Mouse (Mus musculus) limb, embryonic 11.5 days (tissue): ENCODE measurements around the gene Gng3. TPM values are rescaled to one million over a fixed set of nuclear protein-coding genes. Genes with fewer than 3 reads are reported as not detected.

ENCODE experiments used
- ATAC-seq: fragments of 200-750 bp; cut with Nextera tagmentation; 2 replicates; pipeline ENCODE4 v1.8.0; 2017; ENCODE audit warnings: low read depth; ENCODE audit not compliant: insufficient number of reproducible peaks, low FRiP score, low TSS enrichment
- DNase-seq: peaks from one replicate; pipeline ENCODE4 v3.0.0-alpha.2; 2015; ENCODE audit warnings: low spot score
- H3K27ac ChIP-seq: fragments of 300-500 bp; sonication (generic); replicated peaks from 2 replicates; pipeline ENCODE4 v1.5.1; 2014; ENCODE audit warnings: low read depth, mild to moderate bottlenecking, low read length
- H3K27me3 ChIP-seq: fragments of 300-500 bp; sonication (generic); 2 replicates; pipeline ENCODE4 v1.6.1; 2014; ENCODE audit warnings: mild to moderate bottlenecking, low read length, mixed read lengths; ENCODE audit not compliant: control insufficient read depth, insufficient read depth
- H3K36me3 ChIP-seq: fragments of 300-500 bp; sonication (generic); 2 replicates; pipeline ENCODE4 v1.6.1; 2014; ENCODE audit warnings: mild to moderate bottlenecking, low read length, moderate library complexity, mixed read lengths; ENCODE audit not compliant: control insufficient read depth, insufficient read depth
- H3K4me1 ChIP-seq: fragments of 300-500 bp; sonication (generic); 2 replicates; pipeline ENCODE4 v1.6.1; 2014; ENCODE audit warnings: low read length, mixed read lengths; ENCODE audit not compliant: control insufficient read depth, insufficient read depth
- H3K4me2 ChIP-seq: fragments of 300-500 bp; sonication (generic); 2 replicates; pipeline ENCODE4 v1.6.1; 2014; ENCODE audit warnings: low read depth, mild to moderate bottlenecking, moderate library complexity; ENCODE audit not compliant: severe bottlenecking
- H3K4me3 ChIP-seq: fragments of 300-500 bp; sonication (generic); 2 replicates; pipeline ENCODE4 v1.5.1; 2014; ENCODE audit warnings: low read depth, low read length
- H3K9ac ChIP-seq: fragments of 300-500 bp; sonication (generic); 2 replicates; pipeline ENCODE4 v1.6.1; 2014; ENCODE audit warnings: mild to moderate bottlenecking, low read length
- H3K9me3 ChIP-seq: fragments of 300-500 bp; sonication (generic); 2 replicates; pipeline ENCODE4 v1.6.1; 2016; ENCODE audit warnings: low read length; ENCODE audit not compliant: control insufficient read depth
- WGBS: fragments of 180-500 bp; shearing (Covaris S2); extraction: QIAGEN DNeasy Blood & Tissue Kit; methylation state at CpG from one replicate; pipeline ENCODE4 v1.1.7; 2014; 5-methylcytosine and 5-hydroxymethylcytosine counted together
- polyA plus RNA-seq: library from polyadenylated mRNA; unstranded; fragments of >200 nt; fragmentation: Nextera tagmentation; extraction: Ambion mirVana; gene quantifications from 2 replicates; pipeline ENCODE4 v1.2.1, GENCODE M21; 2014

Gene Gng3
- polyA plus RNA-seq, 1 experiment from 2014 or later, result 9.6 TPM

GRCm38 (mm10) chr19:8852236-8852928 lies 13.4 kb upstream of the Gng3 start:
- DNase-seq (no peak), ATAC-seq (no peak)
- Histone ChIP-seq H3K27ac (no peak overlapping the region), H3K4me2 (no peak overlapping the region), H3K36me3 (peaks cover 6% of the 10 kb centered on the region), H3K27me3 (no peaks in the 10 kb centered on the region), H3K4me1 (0 out of 2 replicates have a peak, but pooled peaks cover 4% of the 10 kb centered on the region), H3K9ac (no peak overlapping the region; the same call in 1 of the 2 replicates), H3K9me3 (no peaks in the 10 kb centered on the region), H3K4me3 (no peak overlapping the region)
- 54% methylated on average over 10 of the region's 10 CpGs for WGBS

- Histone ChIP-seq H3K4me1 (0 out of 2 replicates have a peak, but pooled peaks cover 4% of the 10 kb centered on the region), H3K4me2 (no peak overlapping the region), H3K36me3 (peaks cover 8% of the 10 kb centered on the region), H3K9me3 (no peaks in the 10 kb centered on the region), H3K9ac (no peak overlapping the region), H3K4me3 (no peak overlapping the region), H3K27ac (no peak overlapping the region), H3K27me3 (no peaks in the 10 kb centered on the region)
- 52% methylated on average over 7 of the region's 7 CpGs for WGBS
- ATAC-seq (no peak), DNase-seq (no peak)
Observed at GRCm38 (mm10) chr19:8851639-8852038, 12.6 kb upstream of the Gng3 start.

GRCm38 (mm10) chr19:8850402-8850901 lies 11.5 kb upstream of the Gng3 start, which contains the start of gene Lrrn4cl:
Gene Lrrn4cl (plus strand): TSS chr19:8850768.
- Histone ChIP-seq H3K4me3 (no peak within 1 kb of the TSS), H3K36me3 (peaks cover 13% of the 10 kb centered on the region), H3K9ac (no peak within 1 kb of the TSS), H3K4me1 (0 out of 2 replicates have a peak, but pooled peaks cover 4% of the 10 kb centered on the region), H3K27me3 (no peaks in the 10 kb centered on the region), H3K4me2 (no peak within 1 kb of the TSS), H3K9me3 (no peaks in the 10 kb centered on the region), H3K27ac (no peak within 1 kb of the TSS)
- DNase-seq (no peak), ATAC-seq (no peak)
- WGBS, result 16% methylated on average over 7 of the region's 7 CpGs

GRCm38 (mm10) chr19:8848356-8848755 lies 9.4 kb upstream of the Gng3 start:
- WGBS, result 77% methylated on average over 5 of the region's 5 CpGs
- DNase-seq, result no peak
- Histone ChIP-seq H3K9ac (no peak overlapping the region), H3K4me2 (no peak overlapping the region), H3K9me3 (no peaks in the 10 kb centered on the region), H3K27me3 (no peaks in the 10 kb centered on the region), H3K4me1 (0 out of 2 replicates have a peak, but pooled peaks cover 4% of the 10 kb centered on the region), H3K4me3 (no peak overlapping the region), H3K36me3 (peaks cover 13% of the 10 kb centered on the region), H3K27ac (no peak overlapping the region; the same call in 1 of the 2 replicates)
- ATAC-seq, result no peak

GRCm38 (mm10) chr19:8844371-8845129 lies 5.6 kb upstream of the Gng3 start:
- H3K36me3 ChIP-seq, result peaks cover 13% of the 10 kb centered on the region
- DNase-seq (peak; percentile 86), ATAC-seq (no peak)
- no peak overlapping the region; the same call in 1 of the 2 replicates for H3K9ac ChIP-seq
- no peak overlapping the region for H3K4me2 ChIP-seq
- no peak overlapping the region for H3K4me3 ChIP-seq
- H3K27me3 ChIP-seq, result no peaks in the 10 kb centered on the region
- peaks cover 11% of the 10 kb centered on the region; the same call in 1 of the 2 replicates for H3K4me1 ChIP-seq
- H3K27ac ChIP-seq, result no peak overlapping the region
- no peaks in the 10 kb centered on the region for H3K9me3 ChIP-seq
- WGBS, result 71% methylated on average over 5 of the region's 5 CpGs

GRCm38 (mm10) chr19:8842961-8843360 lies 4.0 kb upstream of the Gng3 start:
- H3K27ac ChIP-seq, result no peak overlapping the region
- no peak overlapping the region for H3K9ac ChIP-seq
- no peaks in the 10 kb centered on the region for H3K9me3 ChIP-seq
- H3K4me1 ChIP-seq, result peaks cover 20% of the 10 kb centered on the region; the same call in 1 of the 2 replicates
- ATAC-seq (no peak), DNase-seq (no peak)
- H3K4me2 ChIP-seq, result no peak overlapping the region
- no peak overlapping the region for H3K4me3 ChIP-seq
- WGBS, result 92% methylated on average over 6 of the region's 6 CpGs
- H3K27me3 ChIP-seq, result no peaks in the 10 kb centered on the region
- H3K36me3 ChIP-seq, result peaks cover 11% of the 10 kb centered on the region

- WGBS, result 86% methylated on average over 7 of the region's 7 CpGs
- H3K9ac ChIP-seq, result no peak overlapping the region
- DNase-seq (no peak), ATAC-seq (no peak)
- H3K4me3 ChIP-seq, result no peak overlapping the region
- no peaks in the 10 kb centered on the region for H3K9me3 ChIP-seq
- peaks cover 20% of the 10 kb centered on the region; the same call in 1 of the 2 replicates for H3K4me1 ChIP-seq
- peaks cover 2% of the 10 kb centered on the region; the same call in 1 of the 2 replicates for H3K36me3 ChIP-seq
- H3K27me3 ChIP-seq, result no peaks in the 10 kb centered on the region
- H3K4me2 ChIP-seq, result no peak overlapping the region; the same call in 1 of the 2 replicates
- H3K27ac ChIP-seq, result no peak overlapping the region
Observed at GRCm38 (mm10) chr19:8841012-8841411, 2.0 kb upstream of the Gng3 start.
